Mouse (Mus musculus) hindbrain, embryonic 16.5 days (tissue): ENCODE data around the gene Pglyrp2. TPM values are rescaled to one million over a fixed set of nuclear protein-coding genes. Genes with fewer than 3 reads are reported as not detected.
A peak's percentile ranks its signal among the peaks of the same experiment; 100 is the strongest.

Source experiments
- ATAC-seq: fragments of 200-750 bp; cut with Nextera tagmentation; 2 replicates; pipeline ENCODE4 v1.8.0; 2017; ENCODE audit warnings: moderate TSS enrichment, moderate library complexity
- H3K27ac ChIP-seq: fragments of 300-500 bp; sonication (generic); 2 replicates; pipeline ENCODE4 v1.5.1; 2014; ENCODE audit warnings: low read depth, mild to moderate bottlenecking, control low read depth, low read length, moderate library complexity
- H3K27me3 ChIP-seq: fragments of 300-500 bp; sonication (generic); replicated peaks from 2 replicates; pipeline ENCODE4 v1.6.1; 2014; ENCODE audit warnings: low read length; ENCODE audit not compliant: control insufficient read depth, insufficient read depth
- H3K36me3 ChIP-seq: fragments of 300-500 bp; sonication (generic); 2 replicates; pipeline ENCODE4 v1.6.1; 2014; ENCODE audit warnings: mild to moderate bottlenecking, low read length, moderate library complexity, mixed read lengths; ENCODE audit not compliant: control insufficient read depth, insufficient read depth
- H3K4me1 ChIP-seq: fragments of 300-500 bp; sonication (generic); 2 replicates; pipeline ENCODE4 v1.6.1; 2014; ENCODE audit warnings: low read depth, low read length; ENCODE audit not compliant: control insufficient read depth, insufficient read depth
- H3K4me2 ChIP-seq: fragments of 300-500 bp; sonication (generic); 2 replicates; pipeline ENCODE4 v1.6.1; 2014; ENCODE audit warnings: mild to moderate bottlenecking, low read length, control low read depth, moderate library complexity
- H3K4me3 ChIP-seq: fragments of 300-500 bp; sonication (generic); 2 replicates; pipeline ENCODE4 v1.5.1; 2014; ENCODE audit warnings: mild to moderate bottlenecking, low read length, control low read depth, moderate library complexity
- H3K9ac ChIP-seq: fragments of 300-500 bp; sonication (generic); 2 replicates; pipeline ENCODE4 v1.6.1; 2014; ENCODE audit warnings: low read depth, mild to moderate bottlenecking, control low read depth, low read length, moderate library complexity
- H3K9me3 ChIP-seq: fragments of 300-500 bp; sonication (generic); 2 replicates; pipeline ENCODE4 v1.6.1; 2014; ENCODE audit warnings: mild to moderate bottlenecking, low read length, moderate library complexity; ENCODE audit not compliant: control insufficient read depth
- WGBS: fragments of 180-500 bp; shearing (Covaris S2); extraction: QIAGEN DNeasy Blood & Tissue Kit; methylation state at CpG from one replicate; pipeline ENCODE4 v1.1.7; 2014; 5-methylcytosine and 5-hydroxymethylcytosine counted together
- microRNA-seq: library from miRNA; unstranded; fragments of <30 nt; microRNA quantifications from one replicate; pipeline ENCODE4, GENCODE M21; 2017
- polyA plus RNA-seq: library from polyadenylated mRNA; unstranded; fragments of >200 nt; fragmentation: Nextera tagmentation; extraction: Ambion mirVana; gene quantifications from 2 replicates; pipeline ENCODE4 v1.2.1, GENCODE M21; 2015

The Pglyrp2 gene
- polyA plus RNA-seq, 1 experiment from 2014 or later: not detected

DNA sequence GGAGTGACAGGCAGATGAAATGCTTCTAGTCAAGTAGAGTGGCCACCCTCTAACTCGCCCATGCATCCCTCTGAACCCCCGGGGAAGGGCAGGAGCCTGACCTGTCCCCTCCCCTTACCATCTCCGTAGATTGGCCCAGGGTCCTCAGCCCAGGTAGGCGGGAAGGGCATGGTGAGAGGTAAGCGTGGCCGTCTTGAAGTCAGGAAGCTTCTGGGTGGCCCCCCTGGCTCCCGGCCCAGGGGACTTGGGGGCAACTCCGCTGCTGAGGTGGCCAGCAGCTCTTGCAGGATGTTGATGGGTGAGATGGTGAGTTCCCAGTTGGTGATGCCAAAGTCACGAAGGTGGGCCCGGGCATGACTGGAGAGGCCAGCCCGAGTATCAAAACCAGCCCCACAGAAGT, 56.3 kb downstream of the Pglyrp2 start:
- Histone ChIP-seq H3K27ac (no peak overlapping the region), H3K27me3 (no peaks in the 10 kb centered on the region), H3K4me3 (no peak overlapping the region), H3K4me1 (peaks cover 17% of the 10 kb centered on the region), H3K9me3 (no peaks in the 10 kb centered on the region), H3K36me3 (peaks cover 8% of the 10 kb centered on the region; the same call in 1 of the 2 replicates), H3K9ac (no peak overlapping the region), H3K4me2 (no peak overlapping the region)
- ATAC-seq: no peak
- WGBS: 90% methylated on average over 11 of the region's 11 CpGs

DNA sequence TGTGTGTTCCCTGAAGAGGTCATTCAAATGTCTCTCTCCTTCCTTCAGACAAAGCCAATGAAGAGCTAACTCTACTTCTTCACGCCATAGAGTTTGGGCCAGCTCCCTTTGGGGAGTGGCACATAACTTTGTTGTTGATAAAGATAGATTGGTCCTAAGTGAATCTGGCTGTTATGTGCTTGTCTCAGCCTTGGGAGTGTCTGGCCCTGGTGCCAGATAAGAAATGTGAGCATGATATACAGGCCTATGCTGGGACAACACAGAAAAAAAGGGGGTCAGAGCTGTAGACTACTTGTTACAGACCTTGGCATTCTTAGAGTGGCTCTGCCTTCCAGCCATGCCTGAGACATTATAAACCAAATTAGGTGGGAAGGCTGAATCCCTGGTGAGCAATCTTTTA, 58.7 kb downstream of the Pglyrp2 start:
- WGBS: 72% methylated on average over 1 of the region's 1 CpGs
- no peak overlapping the region for H3K9ac ChIP-seq
- ATAC-seq: no peak
- H3K27me3 ChIP-seq: no peaks in the 10 kb centered on the region
- H3K36me3 ChIP-seq: peaks cover 15% of the 10 kb centered on the region
- H3K4me2 ChIP-seq: no peak overlapping the region; the same call in 1 of the 2 replicates
- no peaks in the 10 kb centered on the region for H3K9me3 ChIP-seq
- peaks cover 25% of the 10 kb centered on the region for H3K4me1 ChIP-seq
- no peak overlapping the region for H3K27ac ChIP-seq
- no peak overlapping the region for H3K4me3 ChIP-seq

DNA sequence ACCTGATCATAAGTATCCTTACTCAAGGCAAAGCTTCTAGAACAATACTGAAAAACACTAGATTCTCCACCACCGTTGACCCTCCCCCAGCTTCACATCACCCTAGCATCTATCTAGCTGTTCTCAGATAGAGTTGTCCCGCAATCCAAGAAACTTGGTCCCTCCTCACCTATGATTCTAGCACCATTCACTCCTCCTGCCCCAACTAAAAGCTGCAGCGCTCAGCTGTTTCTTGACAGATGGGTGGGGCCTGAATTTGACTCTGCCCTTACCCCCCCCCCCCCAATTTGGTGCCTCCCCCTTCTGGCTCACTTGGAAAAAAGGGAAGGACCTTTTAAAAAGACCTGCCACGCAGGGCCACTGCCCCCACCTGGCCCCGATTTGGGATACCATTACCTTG, 59.1 kb downstream of the Pglyrp2 start:
- no peak; the same call in 1 of the 2 replicates for ATAC-seq
- H3K36me3 ChIP-seq: peaks cover 19% of the 10 kb centered on the region
- H3K27me3 ChIP-seq: no peaks in the 10 kb centered on the region
- no peaks in the 10 kb centered on the region for H3K9me3 ChIP-seq
- peak overlapping the region; percentile 61 for H3K4me2 ChIP-seq
- peak overlapping the region; percentile 82 for H3K27ac ChIP-seq
- H3K9ac ChIP-seq: peak overlapping the region; percentile 96
- H3K4me3 ChIP-seq: peak overlapping the region; percentile 88
- 57% methylated on average over 5 of the region's 5 CpGs for WGBS
- H3K4me1 ChIP-seq: peaks cover 25% of the 10 kb centered on the region

DNA sequence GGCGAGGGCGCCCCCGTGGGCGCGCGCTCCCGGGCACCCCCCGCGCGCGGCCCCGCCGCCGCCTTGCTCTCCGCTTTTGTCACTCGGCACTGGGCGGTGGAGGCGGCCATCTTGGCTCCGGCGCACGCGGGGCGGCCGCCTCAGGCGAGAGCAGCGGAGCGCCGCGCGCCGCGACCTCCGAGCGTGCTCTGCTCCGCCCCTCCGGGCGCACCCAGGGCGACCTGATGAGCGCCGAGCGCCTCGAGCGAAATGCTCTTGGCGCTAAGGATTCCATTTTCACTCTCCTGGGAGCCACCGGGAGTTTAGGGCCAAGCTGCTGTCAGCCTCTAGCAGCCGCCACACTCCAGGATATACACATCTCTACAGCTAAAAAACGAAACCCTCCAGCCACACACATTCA, 59.6 kb downstream of the Pglyrp2 start:
- H3K4me1 ChIP-seq: peaks cover 25% of the 10 kb centered on the region
- H3K4me2 ChIP-seq: peak overlapping the region; percentile 90
- ATAC-seq: peak; percentile 96
- H3K27ac ChIP-seq: peak overlapping the region; percentile 82
- peak overlapping the region; percentile 88 for H3K4me3 ChIP-seq
- WGBS: under 1% methylated on average over 37 of the region's 47 CpGs
- no peaks in the 10 kb centered on the region for H3K9me3 ChIP-seq
- H3K9ac ChIP-seq: peak overlapping the region; percentile 96
- H3K36me3 ChIP-seq: peaks cover 24% of the 10 kb centered on the region
- no peaks in the 10 kb centered on the region for H3K27me3 ChIP-seq

DNA sequence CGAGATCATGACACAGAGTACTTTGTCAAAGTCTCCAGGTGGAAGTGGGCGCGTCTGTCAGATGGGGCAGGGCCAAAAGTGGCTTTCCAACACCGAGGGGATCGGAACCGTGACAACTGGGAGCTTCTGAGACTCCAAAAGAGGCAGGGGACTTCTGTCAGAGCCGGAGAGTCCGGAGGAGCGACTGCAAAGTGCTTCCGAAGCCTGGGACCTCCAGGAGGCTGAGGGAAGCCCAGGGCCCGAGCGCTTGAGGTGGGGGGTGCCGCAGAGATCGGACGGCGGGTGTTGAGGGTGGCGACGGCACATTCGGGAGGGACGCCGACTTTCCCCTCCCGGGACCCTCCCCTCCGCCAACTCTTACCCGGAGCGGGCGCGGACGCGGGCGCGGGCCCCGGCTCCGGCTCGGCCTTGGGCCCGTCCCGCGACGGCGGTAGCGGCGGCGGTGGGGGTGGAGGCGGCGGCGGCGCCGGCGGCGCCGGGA, 60.1 kb downstream of the Pglyrp2 start:
- Histone ChIP-seq H3K9me3 (no peaks in the 10 kb centered on the region), H3K27me3 (no peaks in the 10 kb centered on the region), H3K36me3 (peaks cover 29% of the 10 kb centered on the region), H3K9ac (peak overlapping the region; percentile 96), H3K4me2 (peak overlapping the region; percentile 90), H3K4me1 (peaks cover 25% of the 10 kb centered on the region), H3K27ac (peak overlapping the region; percentile 82), H3K4me3 (peak overlapping the region; percentile 88)
- ATAC-seq: peak; percentile 66
- 0% methylated on average over 17 of the region's 50 CpGs for WGBS

DNA sequence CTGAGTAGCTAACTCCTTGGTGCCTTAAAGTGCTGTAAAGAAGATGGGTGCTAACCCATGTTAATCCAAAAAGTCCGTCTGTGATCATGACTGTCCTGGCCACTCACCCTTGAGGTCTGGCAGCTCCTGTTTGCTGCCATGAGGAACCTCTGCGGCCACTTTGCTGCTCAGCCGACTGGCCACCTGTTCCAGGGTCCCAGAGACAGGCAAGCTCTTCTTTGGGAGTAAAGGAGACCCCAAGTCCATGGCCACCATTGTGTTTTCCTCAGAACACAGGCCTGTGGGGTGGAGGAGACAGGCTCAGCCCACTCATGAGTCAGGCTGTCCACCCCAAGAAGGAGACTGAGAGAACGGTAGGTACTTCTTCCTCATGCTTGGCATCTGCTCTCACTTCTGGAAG, 61.3 kb downstream of the Pglyrp2 start:
- peaks cover 39% of the 10 kb centered on the region for H3K36me3 ChIP-seq
- peak overlapping the region; percentile 88; the same call in 1 of the 2 replicates for H3K4me3 ChIP-seq
- peak overlapping the region; percentile 90 for H3K4me2 ChIP-seq
- 90% methylated on average over 4 of the region's 4 CpGs for WGBS
- H3K4me1 ChIP-seq: peaks cover 25% of the 10 kb centered on the region
- H3K27ac ChIP-seq: no peak overlapping the region
- H3K27me3 ChIP-seq: no peaks in the 10 kb centered on the region
- H3K9me3 ChIP-seq: no peaks in the 10 kb centered on the region
- H3K9ac ChIP-seq: no peak overlapping the region
- ATAC-seq: no peak

Small RNA genes lying within 50 kb of the gene (microRNA-seq; reads per million reads assigned to microRNA genes)
- not detected for gene Gm22201

Other genes starting within 250 kb of the Pglyrp2 start
- gene Ephx3, start 234.6 kb downstream of the Pglyrp2 start, polyA plus RNA-seq: 0.29 and 0.40 TPM in 2 replicates
- 72.9 and 92.7 TPM in 2 replicates for gene Brd4, start 139.4 kb downstream of the Pglyrp2 start, polyA plus RNA-seq
- gene Akap8, start 102.9 kb downstream of the Pglyrp2 start, polyA plus RNA-seq: 84.7 and 99.9 TPM in 2 replicates
- gene Akap8l, start 73.6 kb downstream of the Pglyrp2 start, polyA plus RNA-seq: 145 and 153 TPM in 2 replicates
- 28.5 and 37.3 TPM in 2 replicates for gene Wiz, start 34.7 kb downstream of the Pglyrp2 start, polyA plus RNA-seq
- gene Rasal3, start 20.6 kb downstream of the Pglyrp2 start, polyA plus RNA-seq: 0.98 and 1.0 TPM in 2 replicates
- 0.94 and 1.3 TPM in 2 replicates for gene Cyp4f39, start 28.6 kb upstream of the Pglyrp2 start, polyA plus RNA-seq
- gene Cyp4f17, start 81.9 kb upstream of the Pglyrp2 start, polyA plus RNA-seq: 10.7 and 11.2 TPM in 2 replicates
- gene Cyp4f16, start 112.4 kb upstream of the Pglyrp2 start, polyA plus RNA-seq: 17.3 and 18.7 TPM in 2 replicates
- gene Cyp4f37, start 197.1 kb upstream of the Pglyrp2 start, polyA plus RNA-seq: not detected in 2 replicates
- 0.06 TPM in 1 of 2 replicates, not detected in the other for gene Cyp4f40, start 234.7 kb upstream of the Pglyrp2 start, polyA plus RNA-seq